Mouse (Mus musculus) mesoderm, embryonic 11.5 days (tissue): ENCODE measurements at regions not wholly inside any gene's neighbourhood (a gene's known extent, or its start where the extent isn't known, plus 50 kb on each side); places are given as distances from the start of the nearest gene placed in this dataset.

Experiments used
- DNase-seq: peaks from one replicate; pipeline ENCODE4 v3.0.0-alpha.2; 2012; ENCODE audit warnings: low read depth, low spot score

DNA sequence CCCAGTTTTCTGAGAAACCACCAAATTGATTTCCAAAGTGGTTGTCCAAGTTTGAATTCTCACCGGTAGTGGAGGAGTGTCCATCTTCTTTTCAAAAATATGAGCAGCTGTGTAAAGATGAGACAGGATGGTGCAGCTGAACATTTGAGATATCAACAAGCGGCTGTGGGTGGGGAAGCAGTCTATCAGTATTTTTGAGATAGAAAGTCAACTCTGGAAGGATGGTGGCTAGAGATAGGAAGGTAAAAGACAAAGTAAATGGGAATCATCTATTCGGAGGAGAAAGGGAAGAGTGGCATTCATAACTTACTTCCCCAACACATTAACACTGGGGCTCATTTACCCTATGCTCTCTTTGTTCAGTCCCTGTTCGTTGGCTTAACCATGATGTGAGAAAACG, 146.9 kb upstream of the Gmnc start:
- no peak for DNase-seq

- DNase-seq: peak; percentile 43
Measured at GRCm38 (mm10) chr16:27138987-27139386, 147.5 kb upstream of the Gmnc start.

DNA sequence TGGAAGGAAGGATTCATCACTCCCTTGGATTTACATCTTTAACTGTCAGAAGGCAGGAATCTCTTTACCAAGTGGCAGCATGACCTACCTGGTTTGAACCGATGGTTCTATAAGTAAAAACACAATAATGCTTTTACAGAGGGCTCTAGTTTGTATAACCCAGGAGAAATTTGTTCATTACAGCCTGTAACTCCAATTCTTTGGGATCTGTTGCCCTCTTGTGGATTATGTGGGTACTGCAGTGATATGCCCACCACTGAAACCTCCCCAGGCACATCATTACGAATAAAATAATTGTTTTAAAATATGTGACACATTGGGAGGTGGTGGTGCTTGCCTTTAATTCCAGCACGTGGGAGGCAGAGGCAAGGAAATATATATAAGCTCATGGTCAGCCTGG, 148.6 kb upstream of the Gmnc start:
- DNase-seq: peak; percentile 43

DNA sequence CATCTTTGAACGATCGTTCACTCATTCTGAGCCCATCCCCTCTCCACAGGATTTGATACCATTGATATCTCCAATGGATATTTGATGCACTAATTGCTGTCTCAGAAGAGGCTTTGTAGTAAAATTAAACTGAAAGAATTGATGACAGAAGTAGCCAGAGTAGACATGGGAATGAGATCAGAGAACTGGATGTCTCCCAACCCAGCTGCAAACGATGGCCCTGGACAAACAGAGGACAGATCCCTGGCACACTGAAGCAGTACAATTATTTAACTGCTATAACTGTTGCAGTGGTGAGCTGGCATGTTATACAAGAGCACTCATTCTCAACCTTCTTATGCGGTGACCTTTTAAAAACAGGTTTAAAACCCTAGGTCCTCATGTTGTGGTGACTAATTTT, 151.5 kb upstream of the Ostn start:
- DNase-seq: no peak

DNA sequence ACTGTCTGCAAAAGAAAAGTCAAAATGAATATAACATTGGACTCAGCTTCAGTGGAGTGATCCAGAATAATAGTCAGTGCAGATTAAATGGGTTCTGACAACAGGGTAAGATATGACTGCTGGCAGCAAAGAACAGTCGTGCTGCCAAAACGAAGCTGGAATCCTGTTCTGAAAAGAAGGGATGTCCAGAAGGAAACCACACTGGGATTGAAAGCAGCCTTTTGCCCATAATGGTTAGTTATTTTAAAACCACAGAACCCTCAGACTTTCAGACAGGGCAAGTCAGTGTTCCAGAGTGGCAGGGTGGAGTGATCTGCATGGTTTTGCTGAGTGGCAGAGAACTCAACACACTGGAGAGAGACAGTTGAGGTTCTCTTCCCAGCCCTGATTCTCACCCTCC, 111.6 kb upstream of the Ostn start:
- DNase-seq: no peak
